Mouse (Mus musculus) heart, adult 8-10 months (tissue): ENCODE results near the gene Schip1. TPM values are rescaled to one million over a fixed set of nuclear protein-coding genes. Genes with fewer than 3 reads are reported as not detected.

ENCODE experiments used
- DNase-seq: peaks from one replicate; pipeline ENCODE4 v3.0.0; 2022; ENCODE audit warnings: low spot score
- total RNA-seq, 4 experiments: library from RNA; stranded (reverse); gene quantifications; 2 replicates each; pipeline ENCODE4 v1.2.4; 2022

Schip1 gene
- total RNA-seq, 4 experiments from 2014 or later, result 148 to 166 (median 160) TPM

GRCm38 (mm10) chr3:68545898-68546297 is 481.3 kb downstream of the Schip1 start:
- no peak for DNase-seq

- no peak for DNase-seq
Measured at GRCm38 (mm10) chr3:68555087-68555662, 490.6 kb downstream of the Schip1 start.

GRCm38 (mm10) chr3:68556891-68557290 is 492.3 kb downstream of the Schip1 start:
- no peak for DNase-seq

- DNase-seq, result no peak
Measured at GRCm38 (mm10) chr3:68558744-68559143, 494.1 kb downstream of the Schip1 start.

GRCm38 (mm10) chr3:68560057-68560456 is 495.5 kb downstream of the Schip1 start:
- peak; percentile 52 for DNase-seq

GRCm38 (mm10) chr3:68562838-68563237 is 498.2 kb downstream of the Schip1 start:
- no peak for DNase-seq

GRCm38 (mm10) chr3:68563922-68564321 is 499.3 kb downstream of the Schip1 start:
- DNase-seq, result no peak

GRCm38 (mm10) chr3:68564978-68565674 is 500.5 kb downstream of the Schip1 start:
- no peak for DNase-seq

- no peak for DNase-seq
Measured at GRCm38 (mm10) chr3:68565675-68566055, 501.1 kb downstream of the Schip1 start.

GRCm38 (mm10) chr3:68567581-68567980 is 503.0 kb downstream of the Schip1 start:
- DNase-seq, result no peak

GRCm38 (mm10) chr3:68568149-68568548 is 503.5 kb downstream of the Schip1 start:
- no peak for DNase-seq

GRCm38 (mm10) chr3:68568716-68569115 is 504.1 kb downstream of the Schip1 start:
- DNase-seq, result no peak

GRCm38 (mm10) chr3:68570319-68570718 is 505.7 kb downstream of the Schip1 start:
- no peak for DNase-seq

- DNase-seq, result no peak
Measured at GRCm38 (mm10) chr3:68572249-68573225, 507.9 kb downstream of the Schip1 start.

GRCm38 (mm10) chr3:68573226-68573624 is 508.6 kb downstream of the Schip1 start:
- no peak for DNase-seq

GRCm38 (mm10) chr3:68574097-68574496 is 509.5 kb downstream of the Schip1 start:
- no peak for DNase-seq

GRCm38 (mm10) chr3:68574565-68574964 is 510.0 kb downstream of the Schip1 start:
- DNase-seq, result no peak

GRCm38 (mm10) chr3:68575636-68576340 is 511.2 kb downstream of the Schip1 start:
- no peak for DNase-seq

- DNase-seq, result no peak
Measured at GRCm38 (mm10) chr3:68576431-68576830, 511.8 kb downstream of the Schip1 start.

GRCm38 (mm10) chr3:68576948-68577347 is 512.3 kb downstream of the Schip1 start:
- no peak for DNase-seq

GRCm38 (mm10) chr3:68581591-68581990 is 517.0 kb downstream of the Schip1 start:
- DNase-seq, result no peak
